Mouse (Mus musculus) liver, postnatal 0 days (tissue): ENCODE data around the gene Sdsl. TPM values are rescaled to one million over a fixed set of nuclear protein-coding genes. Genes with fewer than 3 reads are reported as not detected.

ENCODE experiments used
- ATAC-seq: fragments of 200-750 bp; cut with Nextera tagmentation; 2 replicates; pipeline ENCODE4 v1.8.0; 2017; ENCODE audit warnings: mild to moderate bottlenecking, moderate library complexity
- DNase-seq: peaks from one replicate; pipeline ENCODE4 v3.0.0-alpha.2; 2016
- H3K27ac ChIP-seq: fragments of 300-500 bp; sonication (generic); 2 replicates; pipeline ENCODE4 v1.5.1; 2014; ENCODE audit warnings: antibody characterized with exemption, moderate library complexity, mild to moderate bottlenecking, low read depth
- H3K27me3 ChIP-seq: fragments of 300-500 bp; sonication (generic); 2 replicates; pipeline ENCODE4 v1.6.1; 2014; ENCODE audit warnings: low read length, control low read depth, mixed read lengths; ENCODE audit not compliant: insufficient read depth
- H3K36me3 ChIP-seq: fragments of 300-500 bp; sonication (generic); replicated peaks from 2 replicates; pipeline ENCODE4 v1.6.1; 2014; ENCODE audit warnings: mild to moderate bottlenecking, control low read depth, low read length, moderate library complexity, mixed read lengths; ENCODE audit not compliant: insufficient read depth
- H3K4me1 ChIP-seq: fragments of 300-500 bp; sonication (generic); 2 replicates; pipeline ENCODE4 v1.6.1; 2014; ENCODE audit warnings: antibody characterized with exemption, mild to moderate bottlenecking, control low read depth; ENCODE audit not compliant: insufficient read depth
- H3K4me2 ChIP-seq: fragments of 300-500 bp; sonication (generic); 2 replicates; pipeline ENCODE4 v1.6.1; 2014; ENCODE audit warnings: low read depth, mild to moderate bottlenecking, low read length, moderate library complexity, mixed read lengths
- H3K4me3 ChIP-seq: fragments of 300-500 bp; sonication (generic); 2 replicates; pipeline ENCODE4 v1.5.1; 2014; ENCODE audit warnings: low read depth, low read length
- H3K9ac ChIP-seq: fragments of 300-500 bp; sonication (generic); replicated peaks from 2 replicates; pipeline ENCODE4 v1.6.1; 2014; ENCODE audit warnings: mild to moderate bottlenecking, moderate library complexity
- H3K9me3 ChIP-seq: fragments of 300-500 bp; sonication (generic); 2 replicates; pipeline ENCODE4 v1.6.1; 2016; ENCODE audit warnings: mild to moderate bottlenecking, control low read depth, low read length, mixed read lengths
- CTCF ChIP-seq: sonication (generic); IDR thresholded peaks from 2 replicates; pipeline ENCODE4 v1.5.1; 2016; ENCODE audit warnings: antibody characterized with exemption, low read depth
- EP300 ChIP-seq: IDR thresholded peaks from 2 replicates; pipeline ENCODE4 v1.6.1; 2016; ENCODE audit warnings: antibody characterized with exemption, low read depth, mild to moderate bottlenecking
- WGBS: fragments of 180-500 bp; shearing (Covaris S2); extraction: QIAGEN DNeasy Blood & Tissue Kit; methylation state at CpG from one replicate; pipeline ENCODE4 v1.1.7; 2014; ENCODE audit not compliant: insufficient replicate concordance; 5-methylcytosine and 5-hydroxymethylcytosine counted together
- polyA plus RNA-seq: library from polyadenylated mRNA; unstranded; fragments of >200 nt; fragmentation: Nextera tagmentation; extraction: Ambion mirVana; gene quantifications from 2 replicates; pipeline ENCODE4 v1.2.1, GENCODE M21; 2015

Sdsl gene
- polyA plus RNA-seq, 1 experiment from 2014 or later, result 21.0 TPM

GRCm38 (mm10) chr5:120456841-120457554 lies 15.6 kb downstream of the Sdsl start:
- no peaks in the 10 kb centered on the region for H3K36me3 ChIP-seq
- peaks cover 26% of the 10 kb centered on the region for H3K27me3 ChIP-seq

DNA sequence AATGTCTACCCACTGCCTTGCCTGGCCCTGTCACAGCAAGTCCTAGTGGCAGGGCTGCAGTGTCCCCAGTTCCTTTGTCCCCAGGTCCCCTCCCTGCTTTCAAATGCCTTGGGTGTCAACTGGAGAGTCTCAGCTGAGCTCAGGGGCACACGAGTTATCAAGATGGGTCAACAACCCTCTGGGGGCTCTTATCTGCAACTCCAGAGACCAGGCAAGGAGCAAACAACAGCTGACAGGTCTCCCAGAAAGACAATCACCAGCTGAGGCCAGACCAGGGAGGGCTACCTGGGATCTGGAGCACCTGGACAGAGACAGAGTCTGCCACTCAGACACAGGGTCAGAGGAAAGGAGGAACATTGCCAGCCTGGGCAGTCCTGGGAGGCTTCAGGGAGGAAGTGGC lies 16.4 kb downstream of the Sdsl start:
- ATAC-seq, result no peak
- no peak overlapping the region for H3K9ac ChIP-seq
- no peak overlapping the region for H3K4me3 ChIP-seq
- DNase-seq, result peak; percentile 11
- H3K27ac ChIP-seq, result no peak overlapping the region
- TF ChIP-seq CTCF (no peak), EP300 (no peak)
- no peaks in the 10 kb centered on the region for H3K9me3 ChIP-seq
- H3K27me3 ChIP-seq, result peaks cover 26% of the 10 kb centered on the region
- no peaks in the 10 kb centered on the region for H3K4me1 ChIP-seq
- no peak overlapping the region for H3K4me2 ChIP-seq
- 5% methylated on average over 1 of the region's 1 CpGs for WGBS
- H3K36me3 ChIP-seq, result no peaks in the 10 kb centered on the region

More at GRCm38 (mm10) chr5:120456841-120457554, 15.6 kb downstream of the Sdsl start:
- no peak overlapping the region for H3K4me3 ChIP-seq
- no peak for ATAC-seq
- H3K9me3 ChIP-seq, result no peaks in the 10 kb centered on the region
- H3K4me2 ChIP-seq, result no peak overlapping the region
- H3K27ac ChIP-seq, result no peak overlapping the region
- WGBS, result 40% methylated on average over 7 of the region's 7 CpGs
- no peaks in the 10 kb centered on the region for H3K4me1 ChIP-seq
- DNase-seq, result no peak
- no peak for TF ChIP-seq EP300
- no peak overlapping the region for H3K9ac ChIP-seq

DNA sequence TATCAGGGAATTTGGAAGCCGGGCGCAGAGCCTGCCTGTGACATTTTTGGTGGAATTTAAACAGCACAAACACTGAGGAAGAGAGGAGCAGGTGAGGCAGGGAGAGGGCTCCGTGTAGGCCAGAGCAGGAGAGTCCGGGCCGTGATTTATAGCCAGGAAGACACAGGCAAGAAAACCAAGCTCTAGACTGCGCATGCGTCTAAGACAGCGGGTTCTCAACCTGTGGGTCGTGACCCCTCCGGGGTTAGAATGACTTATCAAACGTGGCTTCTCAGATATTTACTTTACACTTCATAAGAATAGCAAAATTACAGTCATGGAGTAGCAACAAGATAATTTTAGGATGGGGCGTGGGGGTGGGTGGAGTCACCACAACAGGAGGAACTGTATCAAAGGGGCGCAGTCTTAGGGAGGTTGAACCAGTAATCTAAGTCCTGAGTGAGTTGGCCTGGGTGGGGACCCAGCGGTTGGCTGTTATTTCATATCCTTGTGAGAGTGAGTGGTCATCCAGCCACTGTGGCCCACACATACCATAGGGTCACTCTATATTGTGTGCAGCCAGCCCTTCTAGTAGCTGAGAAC lies 17.8 kb downstream of the Sdsl start:
- 49% methylated on average over 14 of the region's 14 CpGs for WGBS
- H3K4me2 ChIP-seq, result no peak overlapping the region
- H3K4me3 ChIP-seq, result no peak overlapping the region
- no peak for TF ChIP-seq EP300
- no peak for TF ChIP-seq CTCF
- no peaks in the 10 kb centered on the region for H3K9me3 ChIP-seq
- no peak overlapping the region for H3K27ac ChIP-seq
- no peak for DNase-seq
- peaks cover 26% of the 10 kb centered on the region for H3K27me3 ChIP-seq
- H3K4me1 ChIP-seq, result no peaks in the 10 kb centered on the region
- no peaks in the 10 kb centered on the region for H3K36me3 ChIP-seq
- ATAC-seq, result no peak
- H3K9ac ChIP-seq, result no peak overlapping the region

- Histone ChIP-seq H3K27me3 (no peaks in the 10 kb centered on the region; the same call in 1 of the 2 replicates), H3K27ac (no peak overlapping the region), H3K9me3 (no peaks in the 10 kb centered on the region), H3K9ac (no peak overlapping the region), H3K4me2 (no peak overlapping the region), H3K36me3 (no peaks in the 10 kb centered on the region), H3K4me1 (no peaks in the 10 kb centered on the region), H3K4me3 (no peak overlapping the region)
- no peak for ATAC-seq
- DNase-seq, result no peak
- WGBS, result 39% methylated on average over 13 of the region's 13 CpGs
- TF ChIP-seq CTCF, result no peak
- no peak for TF ChIP-seq EP300
Observed at GRCm38 (mm10) chr5:120447305-120447704, 25.3 kb downstream of the Sdsl start.

- 8% methylated on average over 13 of the region's 14 CpGs for WGBS
- Histone ChIP-seq H3K4me1 (peaks cover 4% of the 10 kb centered on the region; the same call in 1 of the 2 replicates), H3K36me3 (no peaks in the 10 kb centered on the region), H3K9ac (no peak overlapping the region), H3K4me3 (peak overlapping the region; percentile 33), H3K9me3 (no peaks in the 10 kb centered on the region), H3K4me2 (peak overlapping the region; percentile 45), H3K27ac (no peak overlapping the region), H3K27me3 (peaks cover 57% of the 10 kb centered on the region)
- TF ChIP-seq CTCF, result peak; percentile 87
- TF ChIP-seq EP300, result no peak
- DNase-seq (peak; percentile 90), ATAC-seq (no peak)
Observed at GRCm38 (mm10) chr5:120440733-120441132, 31.9 kb downstream of the Sdsl start.

DNA sequence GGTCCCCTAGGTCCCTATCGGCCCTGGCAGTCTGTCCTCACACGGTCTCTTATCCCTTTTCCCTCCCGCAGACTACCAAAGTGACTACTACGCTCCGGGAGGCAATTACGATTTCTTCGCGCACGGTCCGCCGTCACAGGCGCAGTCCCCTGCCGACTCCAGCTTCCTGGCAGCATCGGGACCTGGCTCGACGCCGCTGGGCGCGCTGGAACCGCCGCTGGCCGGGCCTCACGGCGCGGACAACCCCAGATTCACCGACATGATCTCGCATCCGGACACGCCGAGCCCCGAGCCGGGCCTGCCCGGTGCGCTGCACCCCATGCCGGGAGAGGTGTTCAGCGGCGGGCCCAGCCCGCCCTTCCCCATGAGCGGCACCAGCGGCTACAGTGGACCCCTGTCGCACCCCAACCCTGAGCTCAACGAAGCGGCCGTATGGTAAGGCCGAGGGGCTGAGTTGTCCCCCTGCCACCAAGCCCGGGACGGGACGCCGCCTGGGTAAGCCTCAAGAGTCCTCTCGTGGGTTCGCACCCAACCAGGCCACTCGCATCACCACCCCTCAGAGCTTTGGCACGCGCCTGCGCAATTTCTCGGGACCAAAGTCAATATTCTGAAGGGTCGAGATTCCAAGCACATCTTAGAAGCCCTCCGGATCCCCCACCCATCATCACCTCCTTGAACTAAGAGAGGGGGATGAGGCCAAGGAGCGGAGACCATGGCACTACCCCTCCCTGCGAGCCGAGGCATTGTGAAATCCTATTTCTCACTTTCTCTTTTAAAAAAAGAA lies 32.5 kb downstream of the Sdsl start:
- H3K27me3 ChIP-seq, result peaks cover 63% of the 10 kb centered on the region
- no peak for TF ChIP-seq CTCF
- no peak for TF ChIP-seq EP300
- H3K4me2 ChIP-seq, result peak overlapping the region; percentile 45
- no peaks in the 10 kb centered on the region for H3K9me3 ChIP-seq
- no peak for DNase-seq
- H3K4me1 ChIP-seq, result peaks cover 4% of the 10 kb centered on the region; the same call in 1 of the 2 replicates
- ATAC-seq, result no peak
- H3K27ac ChIP-seq, result no peak overlapping the region
- WGBS, result 3% methylated on average over 54 of the region's 61 CpGs
- no peaks in the 10 kb centered on the region for H3K36me3 ChIP-seq
- peak overlapping the region; percentile 33 for H3K4me3 ChIP-seq
- H3K9ac ChIP-seq, result no peak overlapping the region
